Mouse (Mus musculus) erythroid progenitor cell, adult 5-6 weeks (primary cell): ENCODE measurements around the gene Rpl31. TPM values are rescaled to one million over a fixed set of nuclear protein-coding genes. Genes with fewer than 3 reads are reported as not detected.

Experiments used
- ATAC-seq: replicated peaks from 2 replicates; pipeline ENCODE4 v1.8.0; 2016; ENCODE audit warnings: moderate number of reproducible peaks, mild to moderate bottlenecking, moderate TSS enrichment, inconsistent platforms; ENCODE audit not compliant: poor library complexity, low FRiP score, severe bottlenecking
- total RNA-seq, 2 experiments: library from RNA; stranded (forward) in 1 of 2; stranded (reverse) in 1 of 2; fragments of 150-400 nt in 1 of 2; fragments of 186-747, 209-891 nt in 1 of 2; gene quantifications; 2 replicates each; pipeline versions ENCODE4 v1.2.3 to v1.2.4; 2015 to 2017; ENCODE audit warnings: low replicate concordance in 2 of 2

Gene Rpl31
- total RNA-seq, 2 experiments from 2014 or later: 131 to 705 TPM

- ATAC-seq: no peak
Observed at GRCm38 (mm10) chr1:39394096-39394495, 26.5 kb downstream of the Rpl31 start.

DNA sequence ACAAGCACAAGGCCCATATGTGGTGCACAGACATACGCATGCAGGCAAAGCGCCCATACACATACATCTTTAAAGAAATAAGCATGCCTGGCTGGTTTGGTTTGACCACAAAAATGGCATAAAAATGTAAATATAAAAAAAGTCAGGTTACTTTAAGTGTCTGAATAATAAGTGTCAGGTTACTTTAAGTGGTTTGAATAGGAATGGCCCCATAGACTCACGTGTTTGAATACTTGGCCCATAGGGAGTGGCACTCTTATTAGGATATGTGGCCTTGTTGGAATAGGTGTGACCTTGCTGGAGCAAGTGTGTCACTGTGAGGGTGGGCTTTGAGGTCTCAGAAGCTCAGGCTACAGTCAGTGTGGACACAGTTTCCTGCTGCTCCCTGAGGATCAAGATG is 27.0 kb downstream of the Rpl31 start:
- no peak for ATAC-seq

GRCm38 (mm10) chr1:39396347-39396746 is 28.7 kb downstream of the Rpl31 start:
- no peak for ATAC-seq

- no peak for ATAC-seq
Observed at GRCm38 (mm10) chr1:39398284-39398683, 30.6 kb downstream of the Rpl31 start.

DNA sequence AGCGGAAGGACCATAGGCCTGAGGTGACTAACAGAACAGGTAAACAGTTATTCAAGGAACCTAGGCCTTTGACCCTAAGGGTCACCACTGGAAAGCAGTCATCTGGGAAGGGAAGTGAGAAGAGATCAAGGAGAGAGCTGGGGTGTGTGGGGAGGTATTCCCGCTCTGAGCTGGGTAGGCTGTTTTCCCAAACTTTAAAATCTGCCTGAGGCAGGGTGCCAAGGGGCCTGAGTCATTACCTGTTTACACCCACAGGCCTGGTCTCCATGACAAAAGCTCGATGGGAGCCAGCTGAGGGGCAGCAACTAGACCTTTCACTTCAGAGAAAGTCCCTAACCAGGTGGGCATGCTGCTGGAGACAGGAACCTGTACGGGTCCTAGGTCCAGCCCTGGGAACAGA is 31.6 kb downstream of the Rpl31 start:
- ATAC-seq: no peak

DNA sequence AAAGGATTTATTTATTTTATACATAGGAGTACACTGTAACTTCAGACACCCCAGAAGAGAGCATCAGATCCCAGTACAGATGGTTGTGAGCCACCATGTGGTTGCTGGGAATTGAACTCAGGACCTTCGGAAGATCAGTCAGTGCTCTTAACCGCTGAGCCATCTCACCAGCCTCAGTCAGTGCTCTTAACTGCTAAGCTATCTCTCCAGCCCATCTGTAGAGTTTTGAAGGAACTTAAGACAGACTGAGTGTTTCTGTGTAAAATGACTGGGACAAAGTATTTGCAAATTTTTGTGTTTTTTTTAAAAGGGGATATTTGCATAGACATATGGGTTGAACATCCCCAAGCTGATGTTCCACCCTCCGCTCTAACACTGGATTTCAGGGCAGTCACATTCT is 32.5 kb downstream of the Rpl31 start:
- ATAC-seq: no peak

GRCm38 (mm10) chr1:39407108-39407507 is 39.5 kb downstream of the Rpl31 start:
- no peak for ATAC-seq

GRCm38 (mm10) chr1:39408123-39408522 is 40.5 kb downstream of the Rpl31 start:
- no peak for ATAC-seq

- no peak for ATAC-seq
Observed at GRCm38 (mm10) chr1:39408668-39409067, 41.0 kb downstream of the Rpl31 start.

GRCm38 (mm10) chr1:39410085-39410821 is 42.6 kb downstream of the Rpl31 start:
- ATAC-seq: no peak

DNA sequence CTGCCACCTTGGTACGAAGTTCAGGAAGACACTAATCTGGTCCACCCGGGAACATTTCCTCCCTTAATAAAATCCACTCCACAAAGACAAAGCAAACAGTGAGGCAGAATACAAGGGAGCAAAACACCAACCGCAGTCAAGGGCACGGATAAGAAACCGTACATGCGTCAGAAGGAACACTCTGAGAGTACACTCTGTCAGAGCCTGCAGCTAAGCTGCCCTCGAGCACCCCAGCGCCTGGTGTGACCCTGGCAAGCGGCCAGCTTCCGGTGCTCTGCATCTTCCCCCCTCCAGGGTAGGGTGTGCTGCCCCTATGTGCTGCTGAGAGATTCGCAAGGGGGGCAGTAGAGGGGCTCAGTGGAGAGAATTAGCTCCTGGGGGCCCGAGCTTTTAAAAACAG is 50.2 kb downstream of the Rpl31 start:
- ATAC-seq: no peak

DNA sequence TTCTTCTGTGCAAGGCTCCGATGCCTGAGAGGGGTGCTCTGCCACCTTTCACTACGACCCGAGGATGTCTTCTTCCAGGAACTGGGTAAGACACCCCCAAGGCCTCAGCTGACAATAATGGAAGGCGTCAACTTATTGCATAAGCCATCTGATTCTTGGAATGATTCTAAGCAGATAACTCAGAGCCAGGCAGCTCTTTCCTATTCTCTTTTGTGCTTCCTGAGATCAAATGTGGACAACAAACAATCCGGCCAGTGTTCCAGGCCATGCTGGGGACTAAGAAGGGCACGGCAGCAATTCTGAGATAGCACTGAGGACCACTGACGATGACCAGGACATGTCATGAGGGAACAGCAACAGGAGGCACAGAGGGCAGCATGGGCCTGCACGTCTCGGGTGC is 51.2 kb downstream of the Rpl31 start:
- ATAC-seq: no peak

DNA sequence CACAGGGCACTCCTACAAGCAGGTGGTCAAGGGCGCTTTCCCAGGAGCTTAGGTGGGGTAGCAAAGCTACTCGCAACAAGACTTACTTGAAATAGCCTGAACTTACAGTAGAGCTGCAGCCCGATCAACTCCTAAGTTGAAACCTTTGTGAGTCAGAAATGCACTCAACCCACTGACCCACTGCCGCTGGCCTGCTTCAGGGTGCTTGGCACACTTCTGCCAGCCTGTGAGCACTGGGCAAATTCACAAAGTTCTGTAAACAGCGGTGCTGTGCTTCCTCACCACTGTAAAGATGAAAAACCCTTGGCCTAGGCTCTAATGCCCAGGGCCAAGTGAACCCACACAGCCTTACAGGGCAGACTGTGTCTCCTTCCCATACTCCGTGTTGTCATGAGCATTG is 53.3 kb downstream of the Rpl31 start:
- ATAC-seq: no peak

Other genes with a start within 250 kb of the Rpl31 start
- not detected in 2 replicates for gene Npas2, start 174.1 kb upstream of the Rpl31 start, total RNA-seq (2015; ENCODE audit: low replicate concordance)
- gene Npas2, start 174.1 kb upstream of the Rpl31 start, total RNA-seq (2017; ENCODE audit: low replicate concordance): not detected in 2 replicates
- 25.2 and 43.2 TPM in 2 replicates for gene Tbc1d8, start 110.9 kb downstream of the Rpl31 start, total RNA-seq (2015; ENCODE audit: low replicate concordance)
- 3.3 and 6.9 TPM in 2 replicates for gene Tbc1d8, start 110.9 kb downstream of the Rpl31 start, total RNA-seq (2017; ENCODE audit: low replicate concordance)
- 6.1 and 6.3 TPM in 2 replicates for gene Cnot11, start 167.2 kb downstream of the Rpl31 start, total RNA-seq (2015; ENCODE audit: low replicate concordance)
- gene Cnot11, start 167.2 kb downstream of the Rpl31 start, total RNA-seq (2017; ENCODE audit: low replicate concordance): 9.9 and 17.3 TPM in 2 replicates
- gene Rnf149, start 209.6 kb downstream of the Rpl31 start, total RNA-seq (2015; ENCODE audit: low replicate concordance): 2.2 and 9.2 TPM in 2 replicates
- gene Rnf149, start 209.6 kb downstream of the Rpl31 start, total RNA-seq (2017; ENCODE audit: low replicate concordance): 10.1 and 11.0 TPM in 2 replicates